Mouse (Mus musculus): ENCODE data around the gene Nf1.

- TF ChIP-seq TAL1 (IDR thresholded peaks at IDR 0.05; ENCODE audit: low read length) (no peak), GATA1 (IDR thresholded peaks at IDR 0.05; ENCODE audit: low read length) (no peak)
Measured at GRCm38 (mm10) chr11:79617991-79618390, 278.5 kb downstream of the Nf1 start.

Measured in erythroblast, embryonic 14.5 days (primary cell).